Mouse (Mus musculus) liver, adult 2 months (tissue): ENCODE measurements around the gene Dlg2.

ENCODE experiments used
- CTCF ChIP-seq: fragments of 200-500 bp; IDR thresholded peaks from 2 replicates; pipeline ENCODE4 v1.5.1; 2011; ENCODE audit warnings: low read depth, low read length, control low read depth
- POLR2A ChIP-seq: fragments of 200-500 bp; IDR thresholded peaks from 2 replicates; pipeline ENCODE4 v1.6.1; 2011; ENCODE audit warnings: low read length, control low read depth; ENCODE audit not compliant: insufficient read depth; ENCODE audit errors: extremely low read depth

- TF ChIP-seq POLR2A = no peak
- no peak for TF ChIP-seq CTCF
These were observed 410.7 kb downstream of the Dlg2 start for GRCm38 (mm10) chr7:90887007-90887720.
